ENCODE assay signal across 8 mouse cellular contexts in genomic region chrX:162871734-162872517, GRCm38 (mm10). TPM values are rescaled to one million over a fixed set of nuclear protein-coding genes. Genes with fewer than 3 reads are reported as not detected.
DNase-seq lines count a peak whose midpoint lies in the region; ATAC-seq and TF ChIP-seq lines count a peak whose summit lies in the region.

No protein-coding gene starts in this region.

- ATAC-seq in lung, postnatal 0 days: no peak

- peak; percentile 17 to 70 for DNase-seq in adrenal gland, adult (ENCODE audit: inconsistent age in 2 of 2, low spot score in 1 of 2)
- DNase-seq in adrenal gland, adult 8-10 months: no peak
- DNase-seq in layer of hippocampus, adult 2 months (ENCODE audit: low spot score in 2 of 2): peak in 1 of 2 experiments; percentile 26
- DNase-seq in layer of hippocampus, adult 9-10 months (ENCODE audit: low spot score): no peak
- peak; percentile 56 for DNase-seq in NIH3T3 (ENCODE audit: low read depth)
- peak; percentile 15 for DNase-seq in embryonic facial prominence, embryonic 10.5 days (ENCODE audit: low spot score)
- peak; percentile 14 for DNase-seq in lung, postnatal 0 days (ENCODE audit: low spot score)
- peak; percentile 24 for DNase-seq in thymus, postnatal 25 days

- H3K4me2 ChIP-seq in lung, postnatal 0 days (replicated peaks; ENCODE audit: low read depth, low read length): no peak overlapping the region

- peaks cover 9% of the 10 kb centered on the region for H3K27me3 ChIP-seq in embryonic facial prominence, embryonic 10.5 days (replicated peaks; ENCODE audit: low read depth, poor library complexity, severe bottlenecking)
- H3K27me3 ChIP-seq in lung, postnatal 0 days (replicated peaks; ENCODE audit: insufficient read depth, low read length): no peaks in the 10 kb centered on the region

- no peaks in the 10 kb centered on the region for H3K4me1 ChIP-seq in embryonic facial prominence, embryonic 10.5 days
- no peaks in the 10 kb centered on the region for H3K4me1 ChIP-seq in lung, postnatal 0 days (ENCODE audit: insufficient read depth, low read depth, low read length)

- 45% methylated on average over 4 of the region's 4 CpGs for WGBS in embryonic facial prominence, embryonic 10.5 days
- WGBS in lung, postnatal 0 days: 47% methylated on average over 4 of the region's 4 CpGs

- H3K36me3 ChIP-seq in embryonic facial prominence, embryonic 10.5 days (replicated peaks): peaks cover 46% of the 10 kb centered on the region
- H3K36me3 ChIP-seq in lung, postnatal 0 days (ENCODE audit: insufficient read depth, low read length): no peaks in the 10 kb centered on the region

- TF ChIP-seq EP300 in lung, postnatal 0 days (IDR thresholded peaks at IDR 0.05): no peak

- no peak overlapping the region for H3K9ac ChIP-seq in lung, postnatal 0 days (replicated peaks; ENCODE audit: low read depth)

- TF ChIP-seq CTCF in layer of hippocampus, adult 2 months (conservative IDR thresholded peaks at IDR 0.05): peak; percentile 90
- peak; percentile 76 for TF ChIP-seq CTCF in lung, postnatal 0 days (IDR thresholded peaks at IDR 0.05)

- H3K27ac ChIP-seq in layer of hippocampus, adult 2 months: no peak overlapping the region
- H3K27ac ChIP-seq in embryonic facial prominence, embryonic 10.5 days (replicated peaks): no peak overlapping the region
- H3K27ac ChIP-seq in lung, postnatal 0 days (ENCODE audit: low read length): no peak overlapping the region

- H3K4me3 ChIP-seq in layer of hippocampus, adult 2 months: no peak overlapping the region
- H3K4me3 ChIP-seq in embryonic facial prominence, embryonic 10.5 days: no peak overlapping the region
- H3K4me3 ChIP-seq in lung, postnatal 0 days (ENCODE audit: low read depth, low read length): no peak overlapping the region

- H3K9me3 ChIP-seq in embryonic facial prominence, embryonic 10.5 days: no peaks in the 10 kb centered on the region
- no peaks in the 10 kb centered on the region for H3K9me3 ChIP-seq in lung, postnatal 0 days (ENCODE audit: low read length)

RNA-seq across cellular contexts. Expression of gene Syap1, which starts 16.3 kb away (rescaled TPM):
- 10 to 100 TPM; 72.3 to 92.9 (median 81.5) TPM for total RNA-seq in adrenal gland, adult 8-10 months (2022)
- total RNA-seq in layer of hippocampus, adult 2 months (2021): 10 to 100 TPM; 31.1 to 33.6 TPM
- 24.9 and 28.6 TPM in 2 replicates for polyA plus RNA-seq in embryonic facial prominence, embryonic 10.5 days (2016; fragmentation: Nextera tagmentation; extraction: Ambion mirVana)
- polyA plus RNA-seq in lung, postnatal 0 days (2015; fragmentation: Nextera tagmentation; extraction: Ambion mirVana): 49.9 and 56.6 TPM in 2 replicates

RNA-seq across cellular contexts. Expression of gene Ctps2, which starts 29.1 kb away (rescaled TPM):
- 10 to 100 TPM; 68.1 to 84.6 (median 77.2) TPM for total RNA-seq in adrenal gland, adult 8-10 months (2022)
- 10 to 100 TPM; 52.8 to 57.9 TPM for total RNA-seq in layer of hippocampus, adult 2 months (2021)
- polyA plus RNA-seq in embryonic facial prominence, embryonic 10.5 days (2016; fragmentation: Nextera tagmentation; extraction: Ambion mirVana): 69.2 and 77.9 TPM in 2 replicates
- polyA plus RNA-seq in lung, postnatal 0 days (2015; fragmentation: Nextera tagmentation; extraction: Ambion mirVana): 62.0 and 73.1 TPM in 2 replicates

RNA-seq across cellular contexts. Expression of gene Txlng, which starts 42.7 kb away (rescaled TPM):
- total RNA-seq in adrenal gland, adult 8-10 months (2022): 10 to 100 TPM; 18.6 to 22.7 (median 19.8) TPM
- 10 to 100 TPM; 23.2 to 23.7 TPM for total RNA-seq in layer of hippocampus, adult 2 months (2021)
- 17.0 and 17.4 TPM in 2 replicates for polyA plus RNA-seq in embryonic facial prominence, embryonic 10.5 days (2016; fragmentation: Nextera tagmentation; extraction: Ambion mirVana)
- polyA plus RNA-seq in lung, postnatal 0 days (2015; fragmentation: Nextera tagmentation; extraction: Ambion mirVana): 11.5 and 14.3 TPM in 2 replicates

Comparison
In these comparisons a context has a peak if more than half of its experiments do, and no peak if none do; other contexts are left out.
1. DNase-seq: peak in adrenal gland, adult (2 of 2), NIH3T3 (single experiment), embryonic facial prominence, embryonic 10.5 days (single experiment), lung, postnatal 0 days (single experiment) and thymus, postnatal 25 days (single experiment); none in adrenal gland, adult 8-10 months (single experiment) and layer of hippocampus, adult 9-10 months (single experiment).